Mouse (Mus musculus): ENCODE measurements at regions not wholly inside any gene's neighbourhood (a gene's known extent, or its start where the extent isn't known, plus 50 kb on each side); places are given as distances from the start of the nearest gene placed in this dataset.

- TF ChIP-seq CTCF (IDR thresholded peaks at IDR 0.05) (no peak), EP300 (IDR thresholded peaks at IDR 0.05) (no peak)
Observed at GRCm38 (mm10) chr5:90706350-90706749, 52.8 kb upstream of the Cxcl5 start.

Data from lung, postnatal 0 days (tissue).